Mouse (Mus musculus) adrenal gland, postnatal 25 days (tissue): ENCODE data around the gene Htra1. TPM values are rescaled to one million over a fixed set of nuclear protein-coding genes. Genes with fewer than 3 reads are reported as not detected.

Experiments
- DNase-seq: peaks from one replicate; pipeline ENCODE4 v3.0.0; 2021; ENCODE audit warnings: mixed read lengths
- long read RNA-seq: library from polyadenylated mRNA; stranded (forward); transcript quantifications from one replicate; pipeline ENCODE4 v2.0.0, GENCODE M21; 2021
- total RNA-seq: library from RNA; stranded (reverse); gene quantifications from 2 replicates; pipeline ENCODE4 v1.2.3, GENCODE M21; 2021

Htra1 gene
- 38.3 and 45.7 TPM in 2 replicates for total RNA-seq
- long read RNA-seq, transcript Htra1-201 (9 exons, 2,041 nt): major isoform, 175 of 182 reads
- long read RNA-seq, partial matches to known transcripts: 1 of 182 reads
- long read RNA-seq, other reads (novel, unspliced or antisense): 6 of 182 reads

DNA sequence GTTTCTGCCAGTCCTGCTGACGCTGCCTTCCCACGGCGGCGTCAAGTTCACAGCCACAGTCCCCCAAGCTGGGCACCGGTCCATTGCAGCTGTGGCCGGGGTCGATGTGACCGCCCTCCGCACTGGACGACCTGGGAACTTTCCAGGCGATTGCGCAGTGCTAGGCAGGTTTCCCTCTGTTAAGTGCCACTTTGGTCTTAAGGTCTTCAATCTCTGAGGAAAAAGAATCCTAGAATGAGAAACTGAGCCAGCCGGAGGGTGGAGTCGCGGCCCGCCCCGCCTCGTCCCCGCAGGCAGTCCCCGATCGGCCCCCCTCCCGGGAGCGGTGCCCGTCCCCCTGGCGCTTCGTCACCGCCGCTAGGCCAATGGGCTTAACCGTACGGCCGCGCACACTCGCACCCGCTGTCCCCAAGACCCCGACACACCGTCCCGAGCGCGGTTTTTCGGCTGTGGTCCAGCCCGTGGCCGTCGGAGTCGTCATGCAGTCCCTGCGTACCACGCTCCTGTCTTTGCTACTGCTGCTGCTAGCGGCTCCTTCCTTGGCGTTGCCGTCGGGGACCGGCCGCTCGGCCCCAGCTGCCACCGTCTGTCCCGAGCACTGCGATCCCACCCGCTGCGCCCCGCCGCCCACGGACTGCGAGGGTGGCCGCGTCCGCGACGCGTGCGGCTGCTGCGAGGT is at the start of gene Htra1:
Htra1 (plus strand) TSS at position 319 of the 679 bp plus-strand sequence.
- peak; percentile 89 for DNase-seq

DNA sequence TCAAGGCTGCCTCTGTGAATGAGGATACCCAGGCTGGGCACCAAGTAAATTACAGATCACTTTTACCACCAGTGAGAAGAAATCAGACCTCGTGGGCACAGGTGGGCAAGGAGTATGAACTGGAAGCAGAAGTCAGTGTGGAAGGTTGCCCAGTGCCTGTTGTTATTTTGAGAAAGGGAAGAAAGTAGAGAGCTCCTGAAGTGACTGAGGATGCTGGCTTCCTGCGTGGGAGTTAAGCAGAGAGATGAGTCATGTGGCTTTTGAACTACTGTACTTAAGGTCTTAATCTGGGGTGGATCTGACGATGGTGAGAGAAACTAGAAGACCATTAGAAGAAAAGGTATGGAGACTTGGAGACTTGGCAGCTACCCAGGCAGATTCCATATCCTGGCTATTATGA is 49.7 kb upstream of the Htra1 start:
- no peak for DNase-seq

DNA sequence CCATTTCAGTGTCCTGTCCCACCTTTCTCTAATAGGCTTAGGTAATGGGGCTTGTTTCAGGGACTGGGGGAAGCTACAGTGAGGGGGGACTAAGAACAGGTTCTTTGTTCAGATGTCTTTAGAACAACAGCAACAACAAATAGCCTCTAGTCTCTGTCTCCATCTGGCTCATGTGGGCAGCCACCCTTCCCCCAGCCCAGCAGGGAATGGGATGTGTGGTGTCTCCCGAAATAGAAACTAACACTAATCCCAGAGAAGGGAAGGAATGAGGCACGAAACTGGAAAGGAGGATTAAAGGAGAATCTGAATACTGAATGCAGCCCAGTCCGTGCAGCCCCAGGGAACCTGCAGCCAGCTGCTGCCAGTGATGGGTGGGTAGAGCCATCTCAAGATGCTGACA is 48.0 kb upstream of the Htra1 start:
- DNase-seq: no peak

DNA sequence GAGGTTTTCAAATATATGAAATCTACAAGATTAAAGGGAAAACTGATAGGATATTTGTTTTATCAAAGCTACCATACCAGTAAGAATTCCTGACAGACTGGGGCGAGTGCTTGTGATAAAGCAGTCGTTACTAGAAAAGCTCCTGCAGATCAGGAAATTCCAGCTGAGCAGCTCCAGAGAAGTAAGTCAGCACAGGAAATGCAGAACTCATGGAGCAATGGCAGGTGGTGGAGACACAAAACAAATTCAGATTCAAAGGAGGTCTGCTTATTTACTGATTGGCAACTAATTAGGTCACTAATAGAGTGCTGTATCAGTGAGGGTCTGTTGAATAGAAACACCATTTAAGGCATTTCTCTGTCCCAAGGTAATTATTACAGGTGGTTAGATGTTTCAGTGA is 45.0 kb upstream of the Htra1 start:
- no peak for DNase-seq

DNA sequence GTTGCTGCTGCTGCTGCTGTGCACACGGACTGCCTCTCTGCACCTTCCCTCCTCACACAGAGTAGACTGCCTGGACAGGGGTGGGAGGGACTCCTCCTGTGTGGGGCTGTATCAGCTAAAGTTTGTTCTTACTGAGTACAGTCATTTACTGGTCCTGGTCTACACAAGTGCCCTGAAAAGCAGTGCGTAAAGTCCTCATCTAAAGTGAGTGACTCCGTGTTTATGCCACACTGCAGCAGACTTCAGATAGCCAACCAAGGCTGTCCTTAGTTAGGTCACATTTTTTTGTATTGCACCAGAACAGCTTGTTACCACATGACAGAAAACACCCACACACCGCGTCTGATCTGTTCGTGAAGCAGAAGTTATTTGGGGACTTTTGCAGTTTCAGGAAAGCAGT is 42.9 kb upstream of the Htra1 start:
- no peak for DNase-seq

DNA sequence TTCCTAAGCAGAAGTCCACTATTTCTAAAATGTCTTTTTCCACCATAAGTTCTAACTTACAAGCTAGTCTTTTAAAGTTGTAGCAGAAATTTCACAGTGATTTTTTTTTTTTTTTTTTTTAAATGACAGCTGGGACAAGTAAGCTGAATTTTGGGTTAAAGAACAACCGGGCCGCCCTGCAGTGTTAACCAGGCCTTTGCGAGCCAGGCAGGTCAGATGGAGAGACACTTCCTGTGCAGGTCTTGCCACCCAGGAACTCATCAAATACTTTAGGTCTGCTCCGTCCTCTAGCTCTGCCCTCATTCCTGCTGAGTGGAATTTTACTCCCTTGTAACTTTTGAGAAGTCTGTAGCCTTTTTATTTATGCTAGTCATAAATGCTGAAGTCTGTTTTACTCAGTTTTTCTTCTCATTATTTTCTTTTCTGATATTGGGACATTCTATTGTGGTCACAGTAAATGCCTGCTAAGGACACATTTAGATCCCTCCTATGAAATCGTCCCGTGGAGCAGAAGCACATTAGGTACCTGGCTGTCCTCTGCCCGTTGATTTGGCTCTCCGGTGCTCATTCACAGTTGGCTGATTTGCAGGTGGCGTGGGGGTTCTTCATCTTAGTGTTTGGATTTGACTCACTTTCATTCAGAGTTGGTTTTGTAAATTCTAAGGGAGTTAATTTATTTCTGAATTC is 40.8 kb upstream of the Htra1 start:
- no peak for DNase-seq

DNA sequence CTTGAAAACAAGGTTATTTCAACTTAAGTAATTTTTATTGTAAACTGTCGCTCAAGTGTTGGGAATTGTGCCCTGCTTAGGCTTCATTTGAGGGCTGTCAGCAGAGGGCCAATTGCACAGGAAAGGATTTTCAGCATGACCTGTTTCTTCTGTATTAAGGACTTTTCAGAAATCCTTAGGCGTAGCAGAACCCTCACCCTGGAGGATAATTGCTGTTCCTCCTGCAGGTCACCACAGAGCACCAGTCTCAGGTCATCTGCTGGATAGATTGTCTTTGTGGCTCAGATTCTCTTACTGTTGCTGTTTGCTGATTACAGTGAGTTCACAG is 40.3 kb upstream of the Htra1 start:
- no peak for DNase-seq

DNA sequence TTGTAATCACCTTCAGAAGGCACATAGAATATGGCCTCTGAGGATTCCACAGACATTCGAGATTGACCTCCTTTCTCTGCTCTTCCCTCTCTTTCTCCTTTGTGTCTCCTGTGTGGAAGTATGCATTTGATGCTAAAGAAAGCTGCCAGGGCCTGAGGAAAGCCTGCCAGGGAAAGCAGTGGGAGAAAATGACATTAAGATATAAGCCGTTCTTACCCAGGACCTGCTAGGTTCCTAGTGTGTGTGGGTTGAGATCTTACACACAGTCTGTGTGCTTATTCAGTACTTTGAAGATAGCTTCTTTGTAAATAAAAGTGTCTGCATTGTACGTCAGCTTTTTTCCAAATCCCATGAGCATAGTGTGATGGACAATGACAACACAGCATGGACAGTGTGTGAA is 39.8 kb upstream of the Htra1 start:
- no peak for DNase-seq

DNA sequence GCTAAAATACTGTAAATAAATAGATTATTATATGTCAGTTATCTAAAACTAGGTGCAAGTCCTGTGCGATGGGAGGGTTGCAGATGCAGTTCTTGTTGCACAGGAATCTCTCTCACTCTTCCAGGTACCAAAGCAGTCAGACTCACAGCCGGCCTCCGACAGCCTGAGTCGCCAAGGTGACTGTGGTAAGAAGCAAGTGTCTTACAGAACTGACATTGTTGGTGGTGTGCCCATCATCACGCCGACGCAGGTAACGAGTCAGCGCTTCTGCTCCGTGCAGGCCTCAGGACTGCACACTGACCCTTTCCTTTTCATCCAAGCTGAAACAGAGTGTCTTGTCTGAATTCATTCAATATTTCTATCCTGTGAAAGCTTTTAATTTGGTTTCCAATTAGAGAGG is 38.7 kb upstream of the Htra1 start:
- no peak for DNase-seq

DNA sequence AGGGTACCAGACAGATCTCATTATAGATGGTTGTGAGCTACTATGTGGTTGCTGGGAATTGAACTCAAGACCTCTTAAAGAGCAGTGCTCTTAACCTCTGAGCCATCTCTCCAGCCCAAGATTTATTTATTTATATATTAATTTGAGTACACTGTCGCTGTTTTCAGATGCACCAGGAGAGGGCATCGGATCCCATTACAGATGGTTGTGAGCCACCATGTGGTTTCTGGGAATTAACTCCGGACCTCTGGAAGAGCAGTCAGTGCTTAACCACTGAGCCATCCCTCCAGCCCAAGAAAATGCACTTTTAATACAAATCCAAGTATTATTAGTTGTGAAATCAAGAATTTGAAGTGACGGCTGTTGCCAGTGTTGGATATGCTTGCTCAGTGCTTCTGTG is 37.5 kb upstream of the Htra1 start:
- DNase-seq: no peak

DNA sequence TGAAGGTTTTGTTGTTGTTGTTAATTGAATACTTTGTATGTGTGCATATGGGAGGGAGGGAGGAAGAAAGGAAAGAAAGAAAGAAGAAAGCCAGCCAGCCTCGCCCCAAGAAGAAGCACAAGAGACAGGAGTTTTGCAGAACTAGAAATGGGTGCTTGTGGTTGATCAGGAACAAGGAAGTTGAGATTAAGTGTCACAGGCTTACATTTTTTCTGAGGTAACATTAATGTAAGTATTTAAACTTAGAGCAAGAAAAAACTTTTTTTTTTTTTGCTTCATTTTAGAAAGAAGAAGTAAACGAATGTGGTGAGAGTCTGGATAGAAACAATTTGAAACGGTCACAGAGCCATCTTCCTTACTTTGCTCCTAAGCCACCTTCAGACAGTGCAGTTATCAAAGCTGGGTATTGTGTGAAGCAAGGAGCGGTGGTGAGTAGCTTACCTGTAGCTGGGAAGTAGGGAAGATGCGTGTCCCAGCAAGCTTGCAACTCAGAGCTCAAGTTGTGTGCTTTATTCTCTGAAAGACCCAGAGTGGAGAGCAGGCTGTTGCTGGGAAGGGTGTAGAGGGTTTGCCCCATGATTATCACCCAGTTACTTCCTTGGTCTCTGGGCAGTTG is 35.6 kb upstream of the Htra1 start:
- DNase-seq: no peak

DNA sequence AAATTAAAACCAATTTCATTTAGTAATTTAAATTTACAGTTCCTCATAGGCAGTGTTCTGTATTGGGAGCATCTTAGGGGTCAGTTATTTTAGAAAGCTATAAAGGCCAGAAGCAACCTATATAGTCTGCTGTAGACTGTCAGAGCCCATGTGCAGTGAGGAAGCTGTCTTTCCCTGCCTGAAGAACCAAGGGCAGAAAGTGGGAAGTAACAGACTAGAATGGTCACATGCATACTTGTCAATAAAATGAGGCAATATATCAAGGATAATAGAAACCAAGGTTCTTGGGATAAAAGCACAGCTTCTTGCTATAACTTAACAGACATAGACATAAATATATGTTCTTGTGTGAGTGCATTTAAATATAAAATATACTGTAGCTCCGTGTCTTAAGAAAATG is 33.0 kb upstream of the Htra1 start:
- DNase-seq: no peak

DNA sequence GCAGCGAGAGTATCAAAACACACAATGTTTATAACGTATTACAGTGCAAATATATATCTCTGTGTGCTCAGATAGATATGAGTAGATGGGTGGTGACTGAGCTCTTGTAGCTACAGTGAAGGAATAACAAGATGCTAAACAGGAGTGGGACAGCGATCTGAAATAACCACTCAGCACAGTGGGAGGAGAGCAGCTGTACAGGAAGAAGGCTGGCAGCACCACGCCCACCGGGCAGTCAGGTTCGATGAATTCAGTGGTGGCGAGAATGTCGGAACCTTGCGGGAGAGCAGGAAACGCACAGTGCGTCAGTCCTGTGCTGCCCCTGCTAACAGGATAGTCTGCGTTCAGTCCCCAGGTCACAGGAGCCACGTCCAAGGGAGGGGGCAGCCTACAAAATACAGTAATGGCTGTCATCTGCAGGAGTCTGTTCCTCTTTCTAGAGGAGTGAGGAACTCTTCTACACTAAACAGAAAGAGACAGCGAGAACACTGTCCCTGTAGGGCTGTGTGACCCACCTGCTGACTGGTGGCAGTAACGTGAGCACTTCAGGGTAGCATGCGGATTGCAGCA is 32.3 kb upstream of the Htra1 start:
- no peak for DNase-seq

DNA sequence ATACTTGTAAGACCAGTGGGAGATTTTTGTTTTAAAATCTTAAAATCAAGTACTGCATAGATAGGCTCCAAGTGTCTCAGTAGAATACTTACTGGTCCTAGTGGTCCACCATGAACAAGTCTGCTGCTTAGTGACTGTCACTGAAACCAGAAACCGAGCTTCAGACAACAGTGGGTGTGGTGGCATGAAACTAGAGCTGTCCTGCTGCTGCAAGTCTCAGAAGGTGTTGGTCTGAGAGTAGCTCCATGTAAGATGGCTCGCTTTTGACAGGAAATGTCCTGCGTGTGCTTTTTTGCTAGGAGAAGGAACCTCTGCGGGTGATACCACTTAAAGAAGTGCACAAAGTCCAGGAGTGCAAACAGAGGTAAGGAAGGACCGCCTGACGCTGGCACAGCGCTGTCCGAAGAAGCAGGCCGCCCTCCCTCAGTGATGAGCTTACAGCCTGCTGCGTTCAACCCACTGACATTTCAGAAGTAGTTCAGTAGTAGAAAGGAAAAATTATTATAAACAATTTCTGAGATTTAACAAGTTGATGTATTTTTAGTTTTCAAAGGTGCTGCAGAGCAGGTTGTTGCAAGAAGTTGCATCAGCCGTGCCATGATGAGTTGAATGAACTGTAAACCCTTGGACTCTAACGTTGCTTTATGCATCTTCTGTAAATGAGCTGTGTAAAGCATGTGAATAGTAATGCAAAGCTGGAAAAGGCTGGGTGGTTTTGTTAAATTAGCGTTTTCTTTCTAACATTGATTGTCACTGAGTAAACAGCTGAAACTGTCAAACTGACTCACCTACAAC is 31.1 kb upstream of the Htra1 start:
- DNase-seq: no peak

DNA sequence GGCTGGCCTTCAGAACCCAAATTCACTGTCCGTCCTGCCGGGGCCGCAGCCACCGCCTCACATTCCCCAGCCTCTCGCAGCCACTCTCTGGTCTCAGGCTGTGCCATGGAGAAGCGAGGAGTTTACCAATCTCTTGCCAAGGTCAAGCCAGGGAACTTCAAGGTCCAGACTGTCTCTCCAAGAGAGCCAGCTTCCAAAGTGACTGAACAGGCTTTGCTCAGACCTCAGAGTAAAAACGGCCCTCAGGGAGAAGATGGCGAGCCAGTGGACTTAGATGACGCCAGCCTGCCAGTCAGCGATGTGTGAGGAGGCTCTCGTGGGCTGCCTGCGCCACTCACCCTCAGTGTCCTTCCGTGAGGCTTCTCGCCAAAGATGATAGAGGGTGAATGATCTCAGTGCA is 25.1 kb upstream of the Htra1 start:
- peak; percentile 55 for DNase-seq

DNA sequence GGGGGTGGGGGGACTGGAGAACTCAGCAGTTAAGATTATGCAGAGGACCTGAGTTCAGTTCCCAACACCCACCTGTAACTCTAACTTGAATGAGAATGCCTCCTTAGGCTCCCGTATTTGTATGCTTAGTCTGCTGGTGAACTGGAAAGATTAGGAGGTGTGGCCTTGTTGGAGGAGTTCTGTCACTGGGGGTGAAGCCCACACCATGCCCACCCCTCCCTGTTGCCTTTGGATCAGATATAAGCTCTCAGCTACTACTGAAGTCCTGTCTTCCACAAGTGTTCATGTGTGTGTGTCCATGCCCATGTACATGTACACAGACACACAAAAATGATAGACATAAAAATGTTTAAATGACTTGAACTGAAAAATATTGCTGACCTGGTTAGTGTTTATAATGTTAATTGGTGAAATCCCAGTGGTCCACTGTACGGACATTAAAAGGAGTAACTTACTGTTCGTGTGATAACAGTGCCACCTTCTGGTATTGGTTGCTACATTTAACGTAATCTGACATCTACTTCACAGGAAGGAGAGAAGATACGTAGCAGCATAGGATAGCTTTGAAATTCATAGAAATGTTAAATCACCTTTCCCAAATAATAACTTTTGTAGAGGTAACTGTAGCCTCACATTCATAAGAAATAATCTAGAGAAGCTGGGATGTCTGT is 21.1 kb upstream of the Htra1 start:
- DNase-seq: no peak

DNA sequence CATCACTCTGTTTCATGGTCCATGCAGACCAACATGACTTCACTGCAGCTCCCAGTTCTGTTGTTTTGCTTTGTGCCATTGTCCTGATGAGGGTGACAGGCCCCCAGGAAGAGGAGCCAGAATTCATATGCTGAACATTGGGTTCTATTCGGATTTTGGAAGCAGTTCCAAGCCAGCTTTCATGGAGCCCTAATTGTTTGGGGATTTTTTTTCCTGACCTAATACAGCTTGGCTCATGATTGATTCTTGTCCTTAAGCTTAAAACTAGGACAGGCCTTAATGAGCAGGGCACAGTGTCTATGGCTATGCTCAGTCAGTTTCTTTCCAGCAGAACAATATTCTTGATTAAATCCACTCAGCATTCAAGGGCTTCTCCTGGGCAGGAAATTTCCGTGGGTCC is 17.7 kb upstream of the Htra1 start:
- no peak for DNase-seq

DNA sequence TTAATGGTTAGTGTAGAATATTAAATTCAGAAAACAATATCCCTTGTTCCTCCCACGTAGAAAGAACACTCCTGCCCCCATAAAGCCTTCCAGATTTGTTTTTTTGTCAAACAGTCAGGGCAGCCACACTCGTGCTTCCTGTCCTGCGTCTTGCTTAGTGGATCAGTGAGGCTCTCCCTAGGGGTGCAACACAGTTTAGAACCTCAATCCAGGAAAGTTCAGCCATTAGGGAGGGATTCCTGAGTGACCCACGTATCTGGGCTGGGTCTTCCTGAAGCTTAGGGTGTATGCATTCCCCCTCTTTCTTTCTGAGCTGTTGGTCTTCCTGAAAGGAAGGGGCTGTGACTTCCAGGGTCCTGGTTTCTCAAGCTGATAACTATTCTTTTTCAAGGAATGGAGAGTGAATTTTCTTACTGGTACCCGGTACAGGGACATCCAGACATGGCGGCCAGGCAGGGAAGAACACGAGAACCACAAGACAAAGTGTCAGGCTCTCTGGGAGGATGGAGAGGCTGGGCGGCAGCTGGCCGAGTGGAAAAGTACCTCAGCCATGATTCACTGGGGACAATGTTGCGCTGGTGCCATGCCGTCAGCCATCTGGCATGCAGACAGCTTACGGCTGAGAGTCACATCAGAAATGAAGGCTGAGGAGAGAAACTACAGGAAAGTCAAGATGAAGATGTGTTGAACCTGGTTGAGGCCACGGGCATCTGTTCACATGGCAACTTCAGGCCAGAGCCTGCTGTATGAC is 12.8 kb upstream of the Htra1 start:
- DNase-seq: peak; percentile 71

DNA sequence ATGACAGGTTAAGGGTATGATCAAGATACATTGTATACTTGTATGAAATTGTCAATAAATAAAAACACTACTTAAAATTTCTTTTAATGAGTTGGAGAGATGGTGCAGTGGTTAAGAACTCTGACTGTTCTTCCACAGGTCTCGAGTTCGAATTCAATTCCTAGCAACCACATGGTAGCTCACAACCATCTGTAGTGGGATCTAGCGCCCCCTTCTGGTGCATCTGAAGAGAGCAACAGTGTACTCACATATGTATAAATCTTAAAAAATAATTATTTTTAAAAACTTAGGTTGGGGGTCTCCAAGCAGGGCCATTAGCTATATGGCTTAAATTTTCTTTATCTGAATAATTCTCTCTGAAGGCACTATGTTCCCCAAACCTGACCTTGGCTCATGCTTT is 5.5 kb upstream of the Htra1 start:
- no peak for DNase-seq

DNA sequence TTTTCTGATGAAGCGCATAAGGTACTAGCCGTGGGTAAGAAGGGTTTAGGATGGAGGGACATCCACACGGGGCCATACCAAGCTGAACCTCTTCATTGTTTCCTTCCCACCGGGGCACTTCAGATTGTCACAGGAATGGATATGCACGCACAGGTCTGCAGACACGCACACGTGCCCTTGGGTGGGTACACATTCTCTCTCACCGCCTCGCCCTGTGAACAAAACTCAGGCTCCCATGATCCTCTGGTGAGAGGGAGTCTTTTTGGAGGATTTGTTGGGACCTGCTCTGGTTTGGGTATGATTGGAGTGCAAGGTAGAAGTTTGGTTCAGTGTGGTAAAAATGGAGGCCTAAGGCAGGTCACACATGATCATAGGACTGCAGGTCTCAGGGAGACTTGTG is 3.0 kb upstream of the Htra1 start:
- DNase-seq: no peak

DNA sequence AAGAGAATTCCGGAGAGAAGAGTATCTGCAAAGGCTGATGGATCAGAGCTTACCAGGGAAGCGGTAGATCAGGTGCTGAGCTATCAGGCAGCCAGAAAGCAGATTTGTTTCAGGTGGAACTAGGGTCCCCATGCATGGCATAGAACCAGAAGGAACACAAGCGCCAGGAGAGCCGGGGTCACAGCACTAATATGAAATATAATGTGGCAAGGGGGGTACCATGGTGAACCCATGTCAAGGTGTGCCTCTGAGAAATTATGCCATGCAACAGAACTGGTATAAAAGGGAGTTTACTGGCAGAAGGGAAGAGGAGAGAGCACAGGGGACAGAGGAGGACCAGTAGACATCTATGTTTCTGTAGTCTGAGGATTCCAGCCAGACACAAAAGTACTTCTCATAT is 1.3 kb upstream of the Htra1 start:
- DNase-seq: no peak
